Mouse (Mus musculus) midbrain, embryonic 11.5 days (tissue): ENCODE measurements at regions not wholly inside any gene's neighbourhood (a gene's known extent, or its start where the extent isn't known, plus 50 kb on each side); places are given as distances from the start of the nearest gene placed in this dataset.

Source experiments
- ATAC-seq: fragments of 200-750 bp; cut with Nextera tagmentation; 2 replicates; pipeline ENCODE4 v1.8.0; 2017; ENCODE audit warnings: moderate TSS enrichment, moderate library complexity; ENCODE audit not compliant: low FRiP score
- DNase-seq: peaks from one replicate; pipeline ENCODE4 v3.0.0; 2015; ENCODE audit warnings: low spot score; ENCODE audit errors: missing footprints
- H3K27ac ChIP-seq: fragments of 300-500 bp; sonication (generic); 2 replicates; pipeline ENCODE4 v1.5.1; 2014; ENCODE audit warnings: low read depth, low read length
- H3K27me3 ChIP-seq: fragments of 300-500 bp; sonication (generic); 2 replicates; pipeline ENCODE4 v1.6.1; 2014; ENCODE audit warnings: mild to moderate bottlenecking, low read length, moderate library complexity, mixed read lengths; ENCODE audit not compliant: control insufficient read depth, insufficient read depth
- H3K36me3 ChIP-seq: fragments of 300-500 bp; sonication (generic); 2 replicates; pipeline ENCODE4 v1.6.1; 2014; ENCODE audit warnings: mild to moderate bottlenecking, low read length, moderate library complexity, mixed read lengths; ENCODE audit not compliant: control insufficient read depth, insufficient read depth
- H3K4me1 ChIP-seq: fragments of 300-500 bp; sonication (generic); 2 replicates; pipeline ENCODE4 v1.6.1; 2014; ENCODE audit warnings: low read length; ENCODE audit not compliant: control insufficient read depth, insufficient read depth
- H3K4me2 ChIP-seq: fragments of 300-500 bp; sonication (generic); 2 replicates; pipeline ENCODE4 v1.6.1; 2014; ENCODE audit warnings: mild to moderate bottlenecking, moderate library complexity
- H3K4me3 ChIP-seq: fragments of 300-500 bp; sonication (generic); 2 replicates; pipeline ENCODE4 v1.5.1; 2014; ENCODE audit warnings: low read depth, low read length
- H3K9ac ChIP-seq: fragments of 300-500 bp; sonication (generic); 2 replicates; pipeline ENCODE4 v1.6.1; 2014; ENCODE audit warnings: low read length
- H3K9me3 ChIP-seq: fragments of 300-500 bp; sonication (generic); 2 replicates; pipeline ENCODE4 v1.6.1; 2016; ENCODE audit warnings: low read length; ENCODE audit not compliant: control insufficient read depth
- WGBS: fragments of 180-500 bp; shearing (Covaris S2); extraction: QIAGEN DNeasy Blood & Tissue Kit; methylation state at CpG from one replicate; pipeline ENCODE4 v1.1.7; 2014; 5-methylcytosine and 5-hydroxymethylcytosine counted together

DNA sequence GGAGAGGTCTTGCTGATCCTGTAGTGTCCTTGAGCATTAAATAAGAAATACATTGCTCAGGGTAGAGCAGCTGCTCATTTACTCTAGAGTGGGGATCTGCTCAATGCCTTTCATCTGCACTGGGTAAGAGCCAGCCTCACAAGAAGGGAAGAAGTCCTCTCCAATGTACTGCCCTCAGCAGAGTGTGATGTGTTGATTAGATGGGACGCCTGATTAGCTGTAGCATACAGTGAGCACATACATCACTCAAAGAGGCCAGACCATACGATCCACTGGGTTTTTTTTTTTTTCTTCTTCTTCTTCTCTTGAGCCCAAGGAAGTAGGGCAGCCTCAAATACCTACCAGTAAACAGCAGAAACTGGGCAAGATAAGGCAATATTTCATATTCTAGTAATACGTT, 140.7 kb downstream of the Ube2e3 start:
- Histone ChIP-seq H3K4me3 (no peak overlapping the region), H3K4me2 (no peak overlapping the region), H3K9me3 (no peaks in the 10 kb centered on the region), H3K9ac (no peak overlapping the region), H3K4me1 (no peaks in the 10 kb centered on the region), H3K36me3 (no peaks in the 10 kb centered on the region), H3K27ac (no peak overlapping the region), H3K27me3 (no peaks in the 10 kb centered on the region)
- no peak for ATAC-seq
- 91% methylated on average over 3 of the region's 3 CpGs for WGBS
- no peak for DNase-seq

DNA sequence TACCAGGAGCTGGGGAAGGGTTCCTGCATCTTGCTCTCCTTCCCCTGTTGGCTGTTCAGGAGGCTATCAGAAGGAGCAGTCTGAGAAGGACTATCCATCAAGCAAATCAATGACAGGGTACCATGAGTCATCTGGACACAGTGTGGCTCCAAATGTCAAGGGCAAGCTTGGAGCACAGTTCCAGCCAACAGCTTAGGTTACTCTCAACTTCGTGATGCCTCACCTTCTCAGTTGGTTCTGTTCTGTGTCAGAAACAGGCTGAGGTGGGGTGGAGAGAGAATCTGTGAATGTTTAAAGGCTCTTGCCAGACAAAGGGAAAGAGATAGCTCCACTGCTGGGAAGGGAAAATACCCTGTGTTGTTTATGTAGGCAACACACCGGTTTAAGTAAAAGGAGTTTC, 141.9 kb downstream of the Ube2e3 start:
- ATAC-seq: no peak
- Histone ChIP-seq H3K9me3 (no peaks in the 10 kb centered on the region), H3K4me3 (no peak overlapping the region), H3K4me1 (no peaks in the 10 kb centered on the region), H3K9ac (no peak overlapping the region), H3K36me3 (no peaks in the 10 kb centered on the region), H3K27me3 (no peaks in the 10 kb centered on the region), H3K27ac (no peak overlapping the region), H3K4me2 (no peak overlapping the region)
- WGBS: 55% methylated on average over 2 of the region's 2 CpGs
- no peak for DNase-seq

DNA sequence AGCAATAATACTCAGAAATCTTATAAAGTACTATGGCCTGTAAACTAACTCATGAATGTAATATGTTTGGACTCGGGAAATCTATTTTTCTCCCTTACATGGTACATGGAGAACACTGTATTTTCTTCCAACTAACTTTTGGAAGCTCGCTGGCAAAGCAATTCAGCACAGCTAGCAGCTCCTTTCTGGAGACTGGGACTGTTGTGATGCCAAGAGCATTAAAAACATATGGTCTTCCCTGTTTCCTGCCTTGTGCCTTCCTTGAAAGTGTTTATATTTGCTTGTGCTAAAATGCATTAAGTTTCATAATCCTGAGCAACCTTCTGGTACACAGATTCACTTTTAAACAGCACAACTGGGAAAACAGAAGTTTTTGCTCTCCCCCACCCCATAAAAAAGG, 142.3 kb downstream of the Ube2e3 start:
- no peak overlapping the region for H3K9ac ChIP-seq
- ATAC-seq: no peak

DNA sequence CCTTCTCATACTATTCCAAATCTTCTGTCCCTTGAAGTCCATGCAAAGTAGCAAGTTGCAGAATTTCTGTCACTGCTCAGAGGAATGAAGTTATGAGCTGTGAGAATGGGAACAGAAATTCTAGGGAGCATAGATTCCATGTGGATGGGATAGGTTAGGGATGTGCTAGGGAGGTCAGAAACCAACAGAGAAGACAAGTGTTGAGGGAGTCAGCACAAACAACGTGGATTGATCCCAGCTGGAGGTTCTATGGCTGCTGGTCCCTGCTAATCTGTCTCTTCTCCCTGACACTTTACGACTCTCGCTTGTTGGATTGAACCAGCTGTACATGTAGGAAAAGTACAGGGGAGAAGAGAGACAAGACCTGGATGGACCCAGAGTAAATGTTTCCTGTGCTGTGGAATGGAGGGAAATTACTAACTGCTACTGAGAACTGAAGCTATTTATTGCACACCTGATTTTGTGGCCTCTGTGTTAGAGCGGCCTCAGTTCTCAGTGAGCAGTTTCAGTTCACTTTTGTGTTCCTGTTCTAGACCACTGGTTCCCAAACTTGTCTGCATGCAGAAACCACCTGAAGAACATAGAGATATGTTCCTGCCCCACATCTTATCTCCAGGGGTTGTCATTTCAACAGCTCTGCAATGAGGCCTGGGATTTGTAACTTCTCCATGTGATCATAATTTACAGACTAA, 151.0 kb downstream of the Ube2e3 start:
- ATAC-seq (no peak), DNase-seq (no peak)
- 71% methylated on average over 4 of the region's 4 CpGs for WGBS
- H3K9ac ChIP-seq: no peak overlapping the region
- H3K4me3 ChIP-seq: no peak overlapping the region
- no peak overlapping the region for H3K27ac ChIP-seq
- H3K27me3 ChIP-seq: no peaks in the 10 kb centered on the region
- H3K4me1 ChIP-seq: no peaks in the 10 kb centered on the region
- H3K36me3 ChIP-seq: no peaks in the 10 kb centered on the region
- H3K9me3 ChIP-seq: no peaks in the 10 kb centered on the region
- H3K4me2 ChIP-seq: no peak overlapping the region

More for the DNA sequence above, 142.3 kb downstream of the Ube2e3 start:
- Histone ChIP-seq H3K4me1 (no peaks in the 10 kb centered on the region), H3K36me3 (no peaks in the 10 kb centered on the region), H3K27me3 (no peaks in the 10 kb centered on the region), H3K4me3 (no peak overlapping the region), H3K27ac (no peak overlapping the region), H3K4me2 (no peak overlapping the region), H3K9me3 (no peaks in the 10 kb centered on the region)
- DNase-seq: no peak
- WGBS: 84% methylated on average over 2 of the region's 2 CpGs

DNA sequence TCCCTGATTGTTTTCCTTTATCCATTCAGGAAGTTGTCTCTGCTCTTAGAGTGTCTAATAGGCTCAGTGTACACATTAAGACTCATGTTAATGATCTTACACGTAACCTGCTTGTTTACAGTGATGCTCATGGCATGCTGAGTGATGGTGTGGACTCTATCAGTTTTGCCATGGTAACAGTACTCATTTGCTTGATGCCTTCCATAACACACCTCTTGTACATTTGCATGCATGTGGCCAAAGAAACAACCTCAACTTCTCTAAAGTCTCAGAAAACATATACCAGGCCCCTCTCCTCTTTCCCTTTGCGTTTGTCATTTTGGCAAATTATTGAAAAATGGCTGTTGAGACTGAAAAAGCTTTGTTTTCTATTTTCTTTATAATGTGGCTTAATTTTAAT, 155.0 kb downstream of the Ube2e3 start:
- no peak overlapping the region for H3K4me3 ChIP-seq
- no peaks in the 10 kb centered on the region for H3K27me3 ChIP-seq
- no peak overlapping the region for H3K4me2 ChIP-seq
- H3K36me3 ChIP-seq: no peaks in the 10 kb centered on the region
- ATAC-seq (no peak), DNase-seq (no peak)
- no peak overlapping the region for H3K27ac ChIP-seq
- peaks cover 3% of the 10 kb centered on the region; the same call in 1 of the 2 replicates for H3K4me1 ChIP-seq
- no peaks in the 10 kb centered on the region for H3K9me3 ChIP-seq
- no peak overlapping the region for H3K9ac ChIP-seq
- 88% methylated on average over 2 of the region's 2 CpGs for WGBS

DNA sequence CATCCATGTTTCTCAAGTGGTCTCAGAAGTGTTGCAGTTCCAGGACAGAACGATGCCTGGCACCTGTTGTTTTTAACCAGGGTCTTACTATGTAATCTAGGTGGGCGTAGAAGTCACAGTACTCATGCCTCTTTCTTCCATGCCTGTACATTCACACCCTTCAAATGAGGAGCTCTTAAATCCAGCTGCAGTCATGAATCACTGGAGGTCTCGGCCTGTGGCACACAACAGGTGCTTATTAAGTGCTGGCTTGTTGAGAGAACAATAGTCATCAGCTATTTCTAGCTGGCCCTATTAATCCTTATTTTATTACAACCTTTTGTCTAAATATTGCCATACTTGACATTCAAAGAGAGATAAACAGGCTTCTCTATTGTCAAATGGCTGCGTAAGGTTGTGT, 157.8 kb downstream of the Ube2e3 start:
- no peaks in the 10 kb centered on the region for H3K9me3 ChIP-seq
- H3K4me1 ChIP-seq: peaks cover 3% of the 10 kb centered on the region; the same call in 1 of the 2 replicates
- DNase-seq (no peak), ATAC-seq (no peak)
- H3K27ac ChIP-seq: no peak overlapping the region
- H3K9ac ChIP-seq: no peak overlapping the region
- no peak overlapping the region for H3K4me3 ChIP-seq
- H3K36me3 ChIP-seq: no peaks in the 10 kb centered on the region
- H3K27me3 ChIP-seq: no peaks in the 10 kb centered on the region
- WGBS: 77% methylated on average over 4 of the region's 4 CpGs
- no peak overlapping the region for H3K4me2 ChIP-seq

DNA sequence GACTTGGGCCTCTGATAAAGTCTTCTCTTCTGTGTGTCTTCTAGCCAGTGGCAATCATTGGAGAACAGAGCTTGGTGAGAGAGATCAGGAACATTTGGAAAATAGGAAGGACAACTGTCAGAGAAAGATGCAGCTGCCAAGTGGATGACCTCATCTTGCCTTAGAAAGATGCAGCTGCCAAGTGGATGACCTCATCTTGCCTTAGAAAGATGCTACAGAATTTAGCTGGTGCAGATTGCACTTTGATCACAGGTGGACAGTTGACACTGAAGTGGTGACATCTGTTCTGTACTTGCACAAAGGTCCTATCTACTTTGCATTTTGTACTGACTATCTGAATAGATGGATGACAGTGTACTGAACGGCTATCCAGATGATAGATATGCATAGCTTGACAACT, 163.1 kb downstream of the Ube2e3 start:
- WGBS: 74% methylated on average over 1 of the region's 1 CpGs

DNA sequence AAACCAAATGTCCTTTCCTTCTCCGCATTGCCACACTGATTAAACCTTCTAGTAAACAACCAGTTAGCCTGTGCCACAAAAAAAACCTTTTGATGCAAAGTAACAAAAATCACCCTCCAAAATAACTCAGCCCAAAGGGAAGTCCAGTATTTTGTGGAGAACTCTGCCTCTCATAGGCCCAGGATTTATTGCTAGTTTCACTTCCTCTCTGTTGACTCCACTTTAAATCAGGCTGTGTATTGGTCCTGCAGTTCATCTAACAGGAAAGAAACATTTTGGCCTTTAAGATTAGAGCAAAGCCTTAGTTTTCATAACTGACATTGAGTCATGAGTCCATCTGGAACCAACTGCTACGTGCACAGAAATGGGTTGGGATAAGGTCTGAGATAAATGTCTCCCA, 168.4 kb downstream of the Ube2e3 start:
- Histone ChIP-seq H3K4me2 (no peak overlapping the region), H3K4me1 (peaks cover 6% of the 10 kb centered on the region), H3K4me3 (no peak overlapping the region), H3K36me3 (no peaks in the 10 kb centered on the region), H3K27ac (no peak overlapping the region), H3K9ac (no peak overlapping the region), H3K27me3 (no peaks in the 10 kb centered on the region), H3K9me3 (no peaks in the 10 kb centered on the region)
- DNase-seq (no peak), ATAC-seq (no peak)
- WGBS: 89% methylated on average over 2 of the region's 2 CpGs

More for the DNA sequence above, 163.1 kb downstream of the Ube2e3 start:
- ATAC-seq (no peak), DNase-seq (no peak)
- no peaks in the 10 kb centered on the region for H3K27me3 ChIP-seq
- H3K4me2 ChIP-seq: no peak overlapping the region
- no peak overlapping the region for H3K27ac ChIP-seq
- H3K36me3 ChIP-seq: no peaks in the 10 kb centered on the region
- H3K9ac ChIP-seq: no peak overlapping the region
- peaks cover 3% of the 10 kb centered on the region; the same call in 1 of the 2 replicates for H3K4me1 ChIP-seq
- H3K9me3 ChIP-seq: no peaks in the 10 kb centered on the region
- H3K4me3 ChIP-seq: no peak overlapping the region

DNA sequence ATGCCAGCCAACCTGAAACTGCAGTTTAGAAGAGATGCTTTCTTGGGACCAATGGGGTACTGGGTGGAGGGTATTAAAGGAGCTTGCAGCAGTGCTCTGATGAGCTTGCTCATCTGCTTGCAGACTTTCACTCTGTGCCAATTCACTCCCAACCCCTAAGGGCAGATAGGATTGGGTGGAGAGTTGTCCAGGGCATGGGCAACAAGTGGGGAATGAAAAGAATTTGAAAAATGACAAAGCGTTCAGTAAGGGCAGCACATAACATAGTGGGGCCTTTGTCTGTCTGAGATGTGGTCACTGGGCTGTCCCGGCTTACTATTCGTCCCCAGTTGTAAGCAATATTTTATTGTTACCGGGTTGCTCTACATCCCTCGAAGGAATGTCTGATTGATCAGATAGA, 170.7 kb downstream of the Ube2e3 start:
- H3K36me3 ChIP-seq: no peaks in the 10 kb centered on the region
- DNase-seq (no peak), ATAC-seq (peak; percentile 65)
- no peak overlapping the region for H3K27ac ChIP-seq
- H3K27me3 ChIP-seq: no peaks in the 10 kb centered on the region
- no peaks in the 10 kb centered on the region for H3K9me3 ChIP-seq
- no peak overlapping the region for H3K4me3 ChIP-seq
- WGBS: 28% methylated on average over 5 of the region's 5 CpGs
- H3K4me2 ChIP-seq: no peak overlapping the region
- H3K4me1 ChIP-seq: peaks cover 6% of the 10 kb centered on the region
- no peak overlapping the region for H3K9ac ChIP-seq
